30 mouse cellular contexts compared by ENCODE assay signal in the genomic region with DNA sequence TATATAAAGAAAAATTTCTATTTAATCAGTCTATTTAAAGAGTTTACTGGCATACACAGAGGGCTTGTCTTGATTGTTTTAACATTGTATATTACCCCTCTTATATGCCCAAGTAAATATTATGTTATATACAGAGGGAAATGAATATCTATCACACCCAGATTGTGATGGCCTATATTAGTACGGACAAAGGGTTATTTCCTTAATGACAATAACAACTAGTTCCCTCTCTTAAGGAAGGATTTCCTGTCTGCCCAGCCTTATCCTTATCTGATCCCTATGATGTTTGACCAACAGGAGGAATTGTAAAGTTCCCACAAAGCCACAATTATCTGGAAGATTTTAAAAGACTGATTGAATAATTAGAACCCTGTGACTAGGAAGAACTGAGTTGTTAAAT.
"Had no signal": no experiment of that assay in that cellular context is flagged by ENCODE, and none has a peak within 500 bp of the region (broad histone marks: within the 10 kb centered on the region; RNA-seq: fewer than 3 reads in every experiment).

No protein-coding gene starts in this region.

- DNase-seq: left cerebral cortex, postnatal 4 days; liver; liver, embryonic 13.5 days; liver, postnatal 0 days; lung, adult 18-20 months; lung, adult 2 months; lung, embryonic 14.5 days; lung, postnatal 14 days; lung, postnatal 4 days; midbrain, embryonic 14.5 days had no signal

- H3K27me3 ChIP-seq: limb, embryonic 12.5 days; limb, embryonic 13.5 days; limb, embryonic 15.5 days; liver, embryonic 12.5 days; liver, embryonic 13.5 days; liver, embryonic 15.5 days; lung, embryonic 15.5 days; megakaryocyte, embryonic 14.5 days; midbrain, embryonic 12.5 days; midbrain, embryonic 13.5 days; midbrain, embryonic 15.5 days; neural tube, embryonic 12.5 days had no signal

- H3K4me1 ChIP-seq: limb, embryonic 12.5 days; limb, embryonic 13.5 days; limb, embryonic 15.5 days; liver, embryonic 12.5 days; liver, embryonic 13.5 days; liver, embryonic 15.5 days; lung, embryonic 15.5 days; megakaryocyte, embryonic 14.5 days; midbrain, embryonic 10.5 days; midbrain, embryonic 12.5 days; midbrain, embryonic 13.5 days; midbrain, embryonic 15.5 days; neural tube, embryonic 12.5 days had no signal

- H3K9me3 ChIP-seq: limb, embryonic 10.5 days; limb, embryonic 12.5 days; limb, embryonic 13.5 days; limb, embryonic 15.5 days; liver, embryonic 12.5 days; liver, embryonic 13.5 days; liver, embryonic 15.5 days; lung, embryonic 15.5 days; megakaryocyte, embryonic 14.5 days; midbrain, embryonic 10.5 days; midbrain, embryonic 12.5 days; midbrain, embryonic 13.5 days; midbrain, embryonic 15.5 days; neural tube, embryonic 12.5 days had no signal

- H3K27ac ChIP-seq: left cerebral cortex, adult 2 months; limb, embryonic 10.5 days; limb, embryonic 12.5 days; limb, embryonic 13.5 days; limb, embryonic 15.5 days; liver, embryonic 12.5 days; liver, embryonic 13.5 days; liver, embryonic 14.5 days; liver, embryonic 15.5 days; lung, embryonic 15.5 days; macrophage; midbrain, embryonic 10.5 days; midbrain, embryonic 12.5 days; midbrain, embryonic 13.5 days; midbrain, embryonic 15.5 days; neural tube, embryonic 12.5 days had no signal

- H3K9ac ChIP-seq: limb, embryonic 12.5 days; limb, embryonic 13.5 days; limb, embryonic 15.5 days; liver, embryonic 12.5 days; liver, embryonic 13.5 days; liver, embryonic 14.5 days; liver, embryonic 15.5 days; liver, postnatal 0 days; lung, embryonic 14.5 days; lung, embryonic 15.5 days; midbrain, embryonic 12.5 days; midbrain, embryonic 13.5 days; midbrain, embryonic 15.5 days; neural tube, embryonic 12.5 days had no signal

- ATAC-seq: liver, embryonic 12.5 days; liver, postnatal 0 days; midbrain, embryonic 13.5 days; midbrain, embryonic 15.5 days; midbrain, embryonic 16.5 days had no signal

- H3K4me3 ChIP-seq: left cerebral cortex, adult 2 months; limb, embryonic 10.5 days; limb, embryonic 12.5 days; limb, embryonic 13.5 days; limb, embryonic 15.5 days; liver, embryonic 12.5 days; liver, embryonic 13.5 days; liver, embryonic 15.5 days; lung, embryonic 15.5 days; megakaryocyte, embryonic 14.5 days; midbrain, embryonic 10.5 days; midbrain, embryonic 12.5 days; midbrain, embryonic 13.5 days; midbrain, embryonic 15.5 days; myocyte; neural tube, embryonic 12.5 days had no signal

- H3K4me2 ChIP-seq: limb, embryonic 12.5 days; limb, embryonic 13.5 days; limb, embryonic 15.5 days; liver, embryonic 11.5 days; liver, embryonic 12.5 days; liver, embryonic 13.5 days; liver, embryonic 15.5 days; lung, embryonic 14.5 days; lung, embryonic 15.5 days; midbrain, embryonic 11.5 days; midbrain, embryonic 12.5 days; midbrain, embryonic 13.5 days; midbrain, embryonic 15.5 days; neural tube, embryonic 12.5 days had no signal

- H3K36me3 ChIP-seq: limb, embryonic 10.5 days; limb, embryonic 12.5 days; limb, embryonic 13.5 days; limb, embryonic 15.5 days; liver, embryonic 12.5 days; liver, embryonic 13.5 days; liver, embryonic 15.5 days; lung, embryonic 15.5 days; midbrain, embryonic 10.5 days; midbrain, embryonic 12.5 days; midbrain, embryonic 13.5 days; midbrain, embryonic 15.5 days; neural tube, embryonic 12.5 days had no signal
